Mouse (Mus musculus) heart, embryonic 11.5 days (tissue): ENCODE data around the gene Dock4. TPM values are rescaled to one million over a fixed set of nuclear protein-coding genes. Genes with fewer than 3 reads are reported as not detected.
"Not testable (repeated sequence)": the region's sequence is repeated elsewhere in the genome, so short reads cannot be mapped to it uniquely, and the experiment has no call there.

Experiments used
- ATAC-seq: fragments of 200-750 bp; cut with Nextera tagmentation; replicated peaks from 2 replicates; pipeline ENCODE4 v1.8.0; 2017; ENCODE audit warnings: moderate library complexity; ENCODE audit not compliant: insufficient number of reproducible peaks, low FRiP score, low TSS enrichment
- H3K27ac ChIP-seq: fragments of 300-500 bp; sonication (generic); 2 replicates; pipeline ENCODE4 v1.5.1; 2014; ENCODE audit warnings: mild to moderate bottlenecking, low read depth, low read length
- H3K27me3 ChIP-seq: fragments of 300-500 bp; sonication (generic); 2 replicates; pipeline ENCODE4 v1.6.1; 2014; ENCODE audit warnings: mild to moderate bottlenecking, low read length, mixed read lengths; ENCODE audit not compliant: control insufficient read depth, insufficient read depth
- H3K36me3 ChIP-seq: fragments of 300-500 bp; sonication (generic); 2 replicates; pipeline ENCODE4 v1.6.1; 2014; ENCODE audit warnings: mild to moderate bottlenecking, low read length, moderate library complexity, mixed read lengths; ENCODE audit not compliant: control insufficient read depth, insufficient read depth
- H3K4me1 ChIP-seq: fragments of 300-500 bp; sonication (generic); 2 replicates; pipeline ENCODE4 v1.6.1; 2014; ENCODE audit warnings: low read length; ENCODE audit not compliant: control insufficient read depth, insufficient read depth
- H3K4me2 ChIP-seq: fragments of 300-500 bp; sonication (generic); 2 replicates; pipeline ENCODE4 v1.6.1; 2014; ENCODE audit warnings: mild to moderate bottlenecking, moderate library complexity
- H3K4me3 ChIP-seq: fragments of 300-500 bp; sonication (generic); 2 replicates; pipeline ENCODE4 v1.5.1; 2014; ENCODE audit warnings: low read depth, low read length
- H3K9ac ChIP-seq: fragments of 300-500 bp; sonication (generic); 2 replicates; pipeline ENCODE4 v1.6.1; 2014; ENCODE audit warnings: mild to moderate bottlenecking, low read depth, low read length, moderate library complexity
- H3K9me3 ChIP-seq: fragments of 300-500 bp; sonication (generic); replicated peaks from 2 replicates; pipeline ENCODE4 v1.6.1; 2016; ENCODE audit warnings: low read length; ENCODE audit not compliant: control insufficient read depth
- WGBS: fragments of 180-500 bp; shearing (Covaris S2); extraction: QIAGEN DNeasy Blood & Tissue Kit; methylation state at CpG from one replicate; pipeline ENCODE4 v1.1.7; 2014; ENCODE audit not compliant: insufficient replicate concordance; 5-methylcytosine and 5-hydroxymethylcytosine counted together
- polyA plus RNA-seq: library from polyadenylated mRNA; unstranded; fragments of >200 nt; fragmentation: Nextera tagmentation; extraction: Ambion mirVana; gene quantifications from 2 replicates; pipeline ENCODE4 v1.2.1, GENCODE M21; 2014

Gene Dock4
- polyA plus RNA-seq, 1 experiment from 2014 or later, result 8.1 TPM

- Histone ChIP-seq H3K27ac (no peak overlapping the region), H3K36me3 (no peaks in the 10 kb centered on the region), H3K4me3 (no peak overlapping the region), H3K4me1 (no peaks in the 10 kb centered on the region), H3K27me3 (no peaks in the 10 kb centered on the region), H3K9me3 (no peaks in the 10 kb centered on the region), H3K9ac (no peak overlapping the region), H3K4me2 (no peak overlapping the region)
- ATAC-seq, result no peak
- WGBS, result 82% methylated on average over 7 of the region's 7 CpGs
Measured at GRCm38 (mm10) chr12:40854705-40855367, 409.1 kb downstream of the Dock4 start.

DNA sequence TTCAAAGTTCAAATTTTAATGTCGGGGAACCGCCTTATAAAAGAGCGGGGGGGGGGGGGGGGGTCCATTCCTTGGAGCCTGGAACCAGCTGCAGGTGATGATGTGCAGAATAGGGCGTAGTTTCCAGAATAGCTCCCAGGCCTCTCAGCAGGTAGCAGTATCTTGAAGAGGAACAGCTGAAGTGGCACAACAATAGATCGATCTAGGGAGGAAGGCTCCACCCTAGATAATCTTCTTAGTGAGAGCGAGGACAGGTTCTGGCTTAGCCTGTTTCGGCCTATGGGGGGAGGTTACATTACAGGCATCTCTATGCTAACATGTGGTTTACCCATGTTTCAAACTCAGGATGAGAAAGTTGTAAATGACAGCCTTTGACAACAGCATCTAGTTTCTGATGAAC, 411.7 kb downstream of the Dock4 start:
- WGBS, result 82% methylated on average over 6 of the region's 7 CpGs

GRCm38 (mm10) chr12:40858763-40859162, 413.0 kb downstream of the Dock4 start:
- ATAC-seq, H3K4me3 ChIP-seq, H3K36me3 ChIP-seq, H3K4me1 ChIP-seq, H3K9me3 ChIP-seq, H3K4me2 ChIP-seq, H3K9ac ChIP-seq, H3K27ac ChIP-seq, H3K27me3 ChIP-seq: not testable (repeated sequence)
- 83% methylated on average over 7 of the region's 7 CpGs for WGBS

More for the DNA sequence above, 411.7 kb downstream of the Dock4 start:
- Histone ChIP-seq H3K27ac (no peak overlapping the region), H3K4me2 (no peak overlapping the region), H3K9ac (no peak overlapping the region), H3K9me3 (no peaks in the 10 kb centered on the region), H3K4me1 (no peaks in the 10 kb centered on the region), H3K27me3 (no peaks in the 10 kb centered on the region), H3K4me3 (no peak overlapping the region), H3K36me3 (no peaks in the 10 kb centered on the region)
- no peak for ATAC-seq

DNA sequence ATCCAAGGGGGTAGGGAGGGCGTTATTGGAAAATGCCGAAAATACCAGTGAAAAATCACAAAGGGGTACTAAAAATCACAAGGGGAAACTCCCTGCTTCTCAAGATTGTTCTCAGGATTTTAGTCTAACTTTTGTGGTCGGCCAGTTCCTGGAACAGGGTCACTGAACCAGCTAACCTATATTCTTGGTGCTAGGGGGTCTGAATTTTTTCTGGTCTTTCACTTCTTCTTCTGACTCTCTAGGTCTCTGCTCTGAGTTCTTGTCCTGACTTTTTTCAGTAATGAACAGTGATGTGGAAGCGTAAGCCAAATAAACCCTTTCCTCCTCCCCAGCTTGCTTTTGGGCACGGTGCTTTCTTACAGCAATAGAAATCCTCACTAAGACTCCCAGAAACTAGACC, 424.6 kb downstream of the Dock4 start:
- no peaks in the 10 kb centered on the region for H3K36me3 ChIP-seq
- ATAC-seq, result no peak
- no peak overlapping the region for H3K4me3 ChIP-seq
- H3K9ac ChIP-seq, result no peak overlapping the region
- no peak overlapping the region for H3K4me2 ChIP-seq
- 92% methylated on average over 5 of the region's 5 CpGs for WGBS
- H3K9me3 ChIP-seq, result 0 out of 2 replicates have a peak, but pooled peaks cover 4% of the 10 kb centered on the region
- H3K4me1 ChIP-seq, result no peaks in the 10 kb centered on the region
- H3K27me3 ChIP-seq, result no peaks in the 10 kb centered on the region
- no peak overlapping the region for H3K27ac ChIP-seq

DNA sequence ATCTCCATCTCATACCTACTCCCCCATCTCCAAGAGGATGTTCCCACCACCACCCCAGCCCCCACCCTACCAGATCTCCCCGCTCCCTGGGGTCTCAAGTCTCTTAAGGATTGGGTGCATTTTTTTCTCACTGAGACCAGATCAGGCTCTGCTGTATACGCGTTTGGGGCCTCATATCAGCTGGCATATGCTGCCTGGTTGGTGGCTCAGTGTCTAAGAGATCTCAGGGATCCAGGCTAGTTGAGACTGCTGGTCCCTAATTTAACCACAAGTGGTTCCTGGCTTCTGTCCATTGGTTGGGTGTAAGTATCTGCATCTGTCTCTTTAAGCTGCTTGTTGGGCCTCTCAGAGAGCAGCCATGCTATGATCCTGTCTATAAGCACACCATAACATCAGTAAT, 427.0 kb downstream of the Dock4 start:
- Histone ChIP-seq H3K4me3 (no peak overlapping the region), H3K27me3 (no peaks in the 10 kb centered on the region), H3K9me3 (0 out of 2 replicates have a peak, but pooled peaks cover 4% of the 10 kb centered on the region), H3K4me2 (no peak overlapping the region), H3K4me1 (no peaks in the 10 kb centered on the region), H3K27ac (no peak overlapping the region), H3K9ac (no peak overlapping the region), H3K36me3 (no peaks in the 10 kb centered on the region)
- 74% methylated on average over 3 of the region's 3 CpGs for WGBS
- no peak for ATAC-seq

- not testable (repeated sequence) for H3K4me1 ChIP-seq, H3K9ac ChIP-seq, H3K27ac ChIP-seq, H3K4me2 ChIP-seq, H3K36me3 ChIP-seq, ATAC-seq, H3K9me3 ChIP-seq, H3K4me3 ChIP-seq, H3K27me3 ChIP-seq
- WGBS, result 74% methylated on average over 7 of the region's 7 CpGs
Measured at GRCm38 (mm10) chr12:40873267-40873666, 427.5 kb downstream of the Dock4 start.

DNA sequence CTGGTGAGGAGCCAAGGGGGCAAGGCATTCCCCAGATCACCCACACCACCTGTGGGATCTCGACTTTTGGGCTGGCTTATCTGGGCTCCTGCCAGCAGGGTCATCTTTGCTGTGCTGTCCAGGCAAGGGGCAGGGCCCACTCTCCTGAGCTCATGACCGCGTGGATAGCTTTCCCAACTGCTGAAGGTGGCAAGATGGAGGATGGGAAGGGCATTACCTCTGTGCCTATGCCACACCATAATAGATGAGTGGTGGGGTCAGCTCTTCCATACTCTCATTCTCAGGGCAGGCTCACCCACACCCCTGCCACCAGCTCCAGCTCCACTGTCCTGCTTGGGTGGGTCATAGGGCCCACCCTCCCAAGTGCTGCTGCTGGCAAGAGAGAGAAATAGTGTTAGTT, 439.2 kb downstream of the Dock4 start:
- no peak overlapping the region for H3K27ac ChIP-seq
- no peaks in the 10 kb centered on the region for H3K36me3 ChIP-seq
- no peak overlapping the region for H3K4me2 ChIP-seq
- WGBS, result 70% methylated on average over 3 of the region's 3 CpGs
- H3K4me1 ChIP-seq, result peaks cover 6% of the 10 kb centered on the region; the same call in 1 of the 2 replicates
- H3K4me3 ChIP-seq, result no peak overlapping the region
- H3K9ac ChIP-seq, result no peak overlapping the region
- H3K27me3 ChIP-seq, result no peaks in the 10 kb centered on the region
- ATAC-seq, result peak; percentile 50
- no peaks in the 10 kb centered on the region for H3K9me3 ChIP-seq

- Histone ChIP-seq H3K4me2 (no peak overlapping the region), H3K36me3 (no peaks in the 10 kb centered on the region), H3K9me3 (no peaks in the 10 kb centered on the region), H3K4me3 (no peak overlapping the region), H3K27ac (0 out of 2 replicates have a peak overlapping the region, but pooled peaks have one; percentile 22), H3K9ac (no peak overlapping the region), H3K27me3 (no peaks in the 10 kb centered on the region), H3K4me1 (peaks cover 6% of the 10 kb centered on the region; the same call in 1 of the 2 replicates)
- 91% methylated on average over 6 of the region's 6 CpGs for WGBS
- peak; percentile 73 for ATAC-seq
Measured at GRCm38 (mm10) chr12:40885377-40885776, 439.6 kb downstream of the Dock4 start.

DNA sequence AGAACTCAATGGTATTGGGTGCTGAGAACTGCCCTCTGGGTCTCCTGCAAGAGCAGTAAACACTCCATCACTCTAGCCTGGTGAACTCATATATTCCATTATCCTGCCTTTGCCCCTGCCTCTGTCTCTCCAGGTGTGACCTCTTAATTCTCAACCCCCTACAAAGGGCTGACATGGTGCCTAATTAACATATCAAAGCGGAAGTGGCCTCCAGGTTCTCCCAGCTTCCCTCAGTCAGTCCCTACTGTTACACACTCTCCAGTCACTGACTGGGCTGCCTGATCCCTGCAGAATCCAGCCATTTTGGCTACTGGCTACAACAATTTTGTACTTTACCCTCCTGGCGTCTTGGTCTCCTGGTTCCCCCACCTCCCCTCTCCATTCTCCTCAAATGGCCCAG, 441.7 kb downstream of the Dock4 start:
- Histone ChIP-seq H3K36me3 (no peaks in the 10 kb centered on the region), H3K9ac (no peak overlapping the region), H3K4me2 (no peak overlapping the region), H3K4me3 (no peak overlapping the region), H3K9me3 (no peaks in the 10 kb centered on the region), H3K27ac (peak overlapping the region; percentile 62; the same call in 1 of the 2 replicates), H3K4me1 (peaks cover 6% of the 10 kb centered on the region; the same call in 1 of the 2 replicates), H3K27me3 (no peaks in the 10 kb centered on the region)
- no peak for ATAC-seq
- WGBS, result 67% methylated on average over 2 of the region's 2 CpGs
